Mouse (Mus musculus) lung, postnatal 14 days (tissue): ENCODE results near the gene Gucy2c.

Source experiments
- DNase-seq: peaks from one replicate; pipeline ENCODE4 v3.0.0; 2021

Gene Gucy2c

GRCm38 (mm10) chr6:136781377-136781986 is at the start of gene Gucy2c:
Gucy2c (minus strand) TSS chr6:136781765.
- no peak for DNase-seq

- DNase-seq = no peak
Measured at GRCm38 (mm10) chr6:136828681-136829080, 47.1 kb upstream of the Gucy2c start.

- peak; percentile 96 for DNase-seq
Measured at GRCm38 (mm10) chr6:136827881-136828561, 46.5 kb upstream of the Gucy2c start, which contains the start of gene Wbp11. Wbp11 (minus strand) TSS chr6:136828233.

- peak; percentile 19 for DNase-seq
Measured at GRCm38 (mm10) chr6:136827516-136827880, 45.9 kb upstream of the Gucy2c start, which contains the start of gene BC049715. BC049715 (plus strand) TSS chr6:136827626.

- DNase-seq = no peak
Measured at GRCm38 (mm10) chr6:136827116-136827515, 45.6 kb upstream of the Gucy2c start.

GRCm38 (mm10) chr6:136824987-136825386 is 43.4 kb upstream of the Gucy2c start:
- no peak for DNase-seq

- DNase-seq = no peak
Measured at GRCm38 (mm10) chr6:136821086-136821485, 39.5 kb upstream of the Gucy2c start.

- DNase-seq = no peak
Measured at GRCm38 (mm10) chr6:136820381-136820780, 38.8 kb upstream of the Gucy2c start.

- no peak for DNase-seq
Measured at GRCm38 (mm10) chr6:136817549-136817948, 36.0 kb upstream of the Gucy2c start.

- DNase-seq = no peak
Measured at GRCm38 (mm10) chr6:136816826-136817225, 35.3 kb upstream of the Gucy2c start.

- no peak for DNase-seq
Measured at GRCm38 (mm10) chr6:136815381-136815780, 33.8 kb upstream of the Gucy2c start.

GRCm38 (mm10) chr6:136813117-136813516 is 31.6 kb upstream of the Gucy2c start:
- peak; percentile 36 for DNase-seq

GRCm38 (mm10) chr6:136811196-136811595 is 29.6 kb upstream of the Gucy2c start:
- no peak for DNase-seq

GRCm38 (mm10) chr6:136809673-136810072 is 28.1 kb upstream of the Gucy2c start:
- no peak for DNase-seq

- DNase-seq = peak; percentile 73
Measured at GRCm38 (mm10) chr6:136809077-136809476, 27.5 kb upstream of the Gucy2c start.

GRCm38 (mm10) chr6:136808631-136809046 is 27.1 kb upstream of the Gucy2c start:
- DNase-seq = peak; percentile 34

- peak; percentile 98 for DNase-seq
Measured at GRCm38 (mm10) chr6:136808014-136808417, 26.5 kb upstream of the Gucy2c start, which contains the start of gene H2afj. H2afj (plus strand) TSS chr6:136808244.

GRCm38 (mm10) chr6:136807395-136808013 is 25.9 kb upstream of the Gucy2c start:
- DNase-seq = no peak

GRCm38 (mm10) chr6:136806819-136807218 is 25.3 kb upstream of the Gucy2c start:
- DNase-seq = peak; percentile 49

GRCm38 (mm10) chr6:136805409-136805775 is 23.8 kb upstream of the Gucy2c start:
- no peak for DNase-seq

GRCm38 (mm10) chr6:136804705-136805408 is 23.3 kb upstream of the Gucy2c start:
- no peak for DNase-seq

GRCm38 (mm10) chr6:136803739-136804633 is 22.4 kb upstream of the Gucy2c start, which contains the start of gene Hist4h4:
Hist4h4 (minus strand) TSS chr6:136804415.
- DNase-seq = peak; percentile 98
